Mouse (Mus musculus) hematopoietic multipotent progenitor cell, adult 10-12 weeks (in vitro differentiated cells): ENCODE results near the gene Cul9. TPM values are rescaled to one million over a fixed set of nuclear protein-coding genes. Genes with fewer than 3 reads are reported as not detected.

Source experiments
- polyA plus RNA-seq: library from polyadenylated mRNA; stranded (reverse); fragments of >175 nt; gene quantifications from 2 replicates; pipeline ENCODE4 v1.2.3, GENCODE M21; 2012; ENCODE audit warnings: low replicate concordance

The Cul9 gene
- 13.9 and 26.4 TPM in 2 replicates for polyA plus RNA-seq

DNA sequence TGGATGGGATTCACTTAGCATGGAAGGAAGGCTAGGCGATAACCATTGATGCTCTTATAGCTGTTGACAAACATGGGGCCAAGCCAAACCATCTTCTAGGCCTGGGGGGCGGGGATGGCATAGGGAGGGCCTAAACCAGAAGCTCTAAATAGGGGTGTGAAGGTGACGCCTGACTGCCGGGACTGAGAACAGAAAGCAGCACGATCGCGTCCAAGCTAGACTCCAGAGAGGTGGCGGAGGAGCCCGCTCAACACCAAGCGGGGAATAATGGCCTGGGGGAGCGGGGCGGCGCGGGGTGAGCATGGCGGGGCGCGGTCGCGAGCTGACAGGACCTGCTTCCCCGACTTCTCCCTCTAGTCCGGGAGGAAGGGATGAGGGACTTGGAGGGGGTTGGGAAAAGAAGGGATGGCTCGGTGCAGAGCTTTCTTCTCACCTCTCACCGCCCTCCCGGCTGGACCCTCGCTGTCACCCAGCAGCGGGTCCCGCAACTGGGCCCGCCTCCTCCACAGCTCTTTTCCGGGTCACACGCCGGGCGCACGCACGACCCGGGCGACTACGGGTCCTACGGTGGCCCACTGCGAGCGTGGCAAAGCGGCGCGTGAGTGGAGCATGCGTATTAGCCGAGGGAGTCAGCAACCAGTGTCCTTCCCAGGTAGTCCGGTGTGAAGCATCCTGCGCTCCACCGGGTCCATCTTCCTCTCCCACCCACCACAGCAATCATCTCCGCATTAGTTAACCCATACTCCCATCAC, at the start of gene Cul9:
Cul9 (minus strand) TSS at position 576 of the 752 bp plus-strand sequence.

DNA sequence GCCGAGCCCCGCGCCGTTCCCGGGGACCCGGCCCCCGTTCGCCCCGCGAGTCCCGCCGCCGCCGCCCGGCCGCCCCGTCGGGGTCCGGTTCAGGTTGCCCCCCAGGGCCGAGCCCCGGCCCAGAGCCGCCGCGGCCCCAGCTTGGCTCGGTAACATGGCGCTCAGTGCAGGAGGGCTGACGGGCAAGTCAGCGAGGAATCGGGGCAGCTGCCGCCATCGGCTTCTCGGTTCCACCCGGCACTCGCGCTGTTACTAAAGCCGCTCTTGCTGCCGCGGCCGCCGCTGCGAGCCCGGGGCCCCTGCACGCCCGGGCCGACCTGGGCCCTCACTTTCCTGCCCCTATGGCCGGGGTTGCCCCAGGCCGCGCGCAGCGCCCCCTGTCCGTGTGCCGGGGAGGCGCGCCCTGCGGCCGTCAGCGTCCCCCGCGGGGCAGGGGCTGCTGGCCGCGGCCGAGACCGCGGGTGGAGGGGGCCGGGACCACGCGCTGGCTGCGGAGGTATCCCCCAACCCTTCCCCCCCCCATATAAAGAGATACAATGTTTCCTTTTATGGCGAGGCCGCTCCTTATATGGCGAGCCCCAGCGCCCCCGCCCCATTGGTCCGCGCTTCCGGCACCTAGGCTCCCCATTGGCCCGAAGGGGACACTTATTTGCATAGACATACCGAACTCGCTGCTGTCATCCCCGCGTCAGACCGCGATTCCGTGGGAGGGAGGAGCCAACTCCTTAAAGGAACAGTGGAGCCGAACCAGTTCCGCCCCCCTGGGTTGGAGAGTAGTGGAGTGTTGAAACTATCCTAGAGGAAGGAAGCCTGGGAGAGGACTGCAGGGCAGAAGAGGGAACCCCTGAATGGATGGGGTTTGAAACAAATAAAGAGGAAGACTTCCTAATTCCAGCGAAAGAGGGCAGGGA, 9.7 kb upstream of the Cul9 start, which contains the start of gene Srf:
Srf (minus strand) TSS at position 503 of the 911 bp plus-strand sequence.

DNA sequence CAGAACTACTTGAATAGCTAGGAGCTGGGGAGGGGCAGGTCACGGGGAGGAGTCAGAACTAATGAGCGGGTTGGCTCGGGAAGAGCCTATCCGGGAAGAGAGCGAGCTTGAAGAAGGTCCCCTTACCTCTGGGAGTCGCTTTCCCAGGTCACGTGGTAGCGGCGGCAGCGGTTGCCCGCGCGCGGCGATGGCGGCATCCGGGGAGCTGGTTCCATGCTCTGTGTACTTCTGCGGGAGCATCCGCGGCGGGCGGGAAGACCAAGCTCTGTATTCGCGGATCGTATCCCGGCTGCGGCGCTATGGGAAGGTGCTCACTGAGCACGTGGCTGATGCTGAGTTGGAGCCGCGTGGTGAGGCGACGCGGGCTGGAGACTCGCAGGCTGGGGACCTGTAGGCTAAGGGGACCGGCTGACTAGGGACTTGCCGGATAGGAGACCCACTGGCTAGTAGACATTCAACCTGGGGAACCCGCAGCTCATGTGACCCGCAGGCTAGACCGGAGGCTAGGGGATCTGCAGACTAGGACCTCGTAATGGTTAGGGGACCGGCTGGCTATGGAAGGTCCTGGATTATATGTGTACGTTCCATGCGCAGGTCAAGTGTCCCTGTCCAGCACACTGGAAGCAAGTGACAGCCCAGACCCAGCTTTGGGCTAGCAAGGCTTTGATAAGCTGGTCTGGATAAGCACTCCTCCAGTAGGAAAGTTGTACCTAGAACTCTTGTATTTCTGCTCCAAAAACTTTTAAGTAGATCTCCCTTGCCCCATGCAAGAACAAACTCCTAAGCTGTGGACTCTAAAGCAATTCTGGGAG, 49.4 kb downstream of the Cul9 start, which contains the start of gene Dnph1:
Dnph1 (plus strand) TSS at position 89 of the 812 bp plus-strand sequence.

DNA sequence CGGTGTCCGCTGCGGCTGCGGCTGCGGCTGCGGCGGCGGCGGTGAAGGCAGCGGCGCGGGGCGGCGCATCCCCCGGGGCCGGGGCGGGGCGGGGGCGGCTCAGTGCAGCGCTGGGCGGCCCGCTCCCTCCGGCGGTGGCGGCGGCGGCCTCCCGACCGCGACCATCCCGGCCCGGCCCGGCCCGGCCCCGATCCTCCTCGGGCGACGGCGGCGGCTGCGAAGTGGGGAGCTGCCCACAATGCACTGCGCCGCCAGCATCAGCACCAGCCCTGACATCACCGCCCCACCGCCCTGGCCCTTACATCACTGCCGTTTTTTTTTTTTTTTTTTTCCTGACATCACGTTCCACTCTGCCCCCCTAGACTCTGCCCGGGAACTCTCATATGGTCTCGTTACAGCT, 58.8 kb downstream of the Cul9 start, which contains the start of gene Ttbk1:
Ttbk1 (minus strand) TSS at position 245 of the 400 bp plus-strand sequence.

Other genes starting within 250 kb of the Cul9 start
- 0.26 and 0.53 TPM in 2 replicates for gene Dlk2, start 249.0 kb downstream of the Cul9 start, polyA plus RNA-seq
- gene Abcc10, start 218.0 kb downstream of the Cul9 start, polyA plus RNA-seq: 12.3 and 28.5 TPM in 2 replicates
- gene Zfp318, start 162.7 kb downstream of the Cul9 start, polyA plus RNA-seq: 30.3 and 42.6 TPM in 2 replicates
- gene Crip3, start 117.5 kb downstream of the Cul9 start, polyA plus RNA-seq: 2.9 and 3.6 TPM in 2 replicates
- gene Slc22a7, start 107.9 kb downstream of the Cul9 start, polyA plus RNA-seq: not detected in 2 replicates
- 3.0 and 6.6 TPM in 2 replicates for gene Ttbk1, start 58.7 kb downstream of the Cul9 start, polyA plus RNA-seq
- gene Dnph1, start 49.7 kb downstream of the Cul9 start, polyA plus RNA-seq: 1.2 and 3.1 TPM in 2 replicates
- gene Srf, start 9.8 kb upstream of the Cul9 start, polyA plus RNA-seq: 156 and 269 TPM in 2 replicates
- 0.14 and 0.42 TPM in 2 replicates for gene Ptk7, start 83.1 kb upstream of the Cul9 start, polyA plus RNA-seq
- gene Klc4, start 99.6 kb upstream of the Cul9 start, polyA plus RNA-seq: 18.7 and 38.4 TPM in 2 replicates
- gene Mrpl2, start 99.8 kb upstream of the Cul9 start, polyA plus RNA-seq: 255 and 478 TPM in 2 replicates
- 12.2 and 17.3 TPM in 2 replicates for gene Cul7, start 103.9 kb upstream of the Cul9 start, polyA plus RNA-seq
- 23.1 and 32.5 TPM in 2 replicates for gene Rrp36, start 128.0 kb upstream of the Cul9 start, polyA plus RNA-seq
- 79.8 and 115 TPM in 2 replicates for gene Mea1, start 132.4 kb upstream of the Cul9 start, polyA plus RNA-seq
- gene Klhdc3, start 134.5 kb upstream of the Cul9 start, polyA plus RNA-seq: 113 and 240 TPM in 2 replicates
- 46.9 and 60.4 TPM in 2 replicates for gene Ppp2r5d, start 158.7 kb upstream of the Cul9 start, polyA plus RNA-seq
- 42.8 and 56.8 TPM in 2 replicates for gene Pex6, start 165.1 kb upstream of the Cul9 start, polyA plus RNA-seq
- gene Gnmt, start 182.8 kb upstream of the Cul9 start, polyA plus RNA-seq: 0.85 and 1.8 TPM in 2 replicates
- 189 and 315 TPM in 2 replicates for gene Cnpy3, start 205.8 kb upstream of the Cul9 start, polyA plus RNA-seq
- gene Ptcra, start 217.3 kb upstream of the Cul9 start, polyA plus RNA-seq: 0.14 and 0.18 TPM in 2 replicates
- 65.1 and 146 TPM in 2 replicates for gene 2310039H08Rik, start 226.2 kb upstream of the Cul9 start, polyA plus RNA-seq
- gene Rpl7l1, start 236.3 kb upstream of the Cul9 start, polyA plus RNA-seq: 3.3 and 8.9 TPM in 2 replicates